Mouse (Mus musculus): ENCODE data around the gene Asb8. TPM values are rescaled to one million over a fixed set of nuclear protein-coding genes. Genes with fewer than 3 reads are reported as not detected.
A peak's percentile ranks its signal among the peaks of the same experiment; 100 is the strongest.

Gene Asb8
- polyA plus RNA-seq, 1 experiment, result 4.3 TPM

DNA sequence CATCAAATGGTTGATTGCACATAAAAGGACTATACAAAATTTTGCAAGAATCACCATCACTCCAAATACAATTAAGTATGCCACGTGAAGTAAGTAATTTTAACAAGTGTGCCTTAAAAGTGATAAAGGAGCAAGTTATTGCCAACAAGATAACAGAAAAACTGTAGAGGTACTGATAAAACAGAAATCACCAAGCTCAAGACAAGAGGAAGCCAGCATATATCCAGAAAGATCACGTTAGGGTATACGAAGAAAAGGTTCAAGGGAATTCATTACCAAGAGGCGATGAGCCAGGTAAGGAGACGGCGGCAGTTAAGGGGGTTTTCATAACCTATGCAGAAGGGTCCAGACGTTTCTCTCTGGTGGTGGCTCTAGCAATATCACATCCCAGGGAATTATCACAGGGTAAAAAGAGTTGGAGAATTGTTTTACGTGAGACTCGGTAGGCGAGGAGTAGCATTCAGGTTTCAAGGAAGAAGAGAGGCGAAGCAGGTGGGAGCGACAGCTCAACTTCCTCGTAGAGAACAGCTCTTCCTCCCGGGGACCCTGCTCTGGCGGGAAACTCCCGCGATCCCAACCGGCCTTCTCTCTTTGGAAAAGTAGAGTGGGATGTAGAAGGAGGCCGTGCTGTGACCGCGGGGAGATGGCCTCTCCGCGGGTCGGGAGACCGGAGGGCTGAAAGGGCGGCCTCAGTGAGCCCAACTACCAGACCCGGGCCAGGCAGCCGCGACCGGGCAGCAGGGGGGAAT, 72.9 kb downstream of the Asb8 start, which contains the start of gene Pfkm:
Gene Pfkm, plus strand, starts transcription at position 218 of the 749 bp plus-strand sequence.
- Histone ChIP-seq H3K4me1 (peaks cover 32% of the 10 kb centered on the region), H3K9me3 (no peaks in the 10 kb centered on the region), H3K4me3 (replicated peaks) (peak within 1 kb of the TSS; percentile 98), H3K36me3 (replicated peaks; ENCODE audit: low read length) (peaks cover 17% of the 10 kb centered on the region), H3K27me3 (replicated peaks) (no peaks in the 10 kb centered on the region)
- no peak for TF ChIP-seq GATA1 (IDR thresholded peaks at IDR 0.05; ENCODE audit: borderline replicate concordance, low read length)
- no peak for TF ChIP-seq FLI1 (IDR thresholded peaks at IDR 0.05; ENCODE audit: low read length)

DNA sequence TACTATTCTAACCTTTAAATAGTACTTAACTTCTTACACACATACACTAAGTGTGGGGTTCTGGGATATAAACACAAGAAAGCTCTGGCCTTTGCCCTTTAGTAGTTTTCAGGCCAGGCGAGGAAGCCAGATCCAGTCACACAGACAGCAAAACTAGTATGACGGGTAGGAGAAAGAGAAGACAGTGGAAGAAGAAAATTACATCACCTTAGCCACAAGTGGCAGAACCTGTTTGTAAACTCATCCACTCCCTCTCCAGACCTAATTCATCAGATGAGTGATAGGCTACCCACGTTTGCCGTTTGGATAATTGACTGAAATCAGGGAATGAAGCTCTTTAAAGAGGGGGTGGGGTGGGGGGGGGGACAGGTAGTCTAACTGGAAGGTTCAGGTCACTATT, 73.6 kb downstream of the Asb8 start:
- Histone ChIP-seq H3K4me3 (replicated peaks) (peak overlapping the region; percentile 98), H3K4me1 (peaks cover 31% of the 10 kb centered on the region), H3K36me3 (replicated peaks; ENCODE audit: low read length) (peaks cover 22% of the 10 kb centered on the region), H3K9me3 (no peaks in the 10 kb centered on the region), H3K27me3 (replicated peaks) (no peaks in the 10 kb centered on the region)
- no peak for TF ChIP-seq GATA1 (IDR thresholded peaks at IDR 0.05; ENCODE audit: borderline replicate concordance, low read length)
- no peak for TF ChIP-seq FLI1 (IDR thresholded peaks at IDR 0.05; ENCODE audit: low read length)

DNA sequence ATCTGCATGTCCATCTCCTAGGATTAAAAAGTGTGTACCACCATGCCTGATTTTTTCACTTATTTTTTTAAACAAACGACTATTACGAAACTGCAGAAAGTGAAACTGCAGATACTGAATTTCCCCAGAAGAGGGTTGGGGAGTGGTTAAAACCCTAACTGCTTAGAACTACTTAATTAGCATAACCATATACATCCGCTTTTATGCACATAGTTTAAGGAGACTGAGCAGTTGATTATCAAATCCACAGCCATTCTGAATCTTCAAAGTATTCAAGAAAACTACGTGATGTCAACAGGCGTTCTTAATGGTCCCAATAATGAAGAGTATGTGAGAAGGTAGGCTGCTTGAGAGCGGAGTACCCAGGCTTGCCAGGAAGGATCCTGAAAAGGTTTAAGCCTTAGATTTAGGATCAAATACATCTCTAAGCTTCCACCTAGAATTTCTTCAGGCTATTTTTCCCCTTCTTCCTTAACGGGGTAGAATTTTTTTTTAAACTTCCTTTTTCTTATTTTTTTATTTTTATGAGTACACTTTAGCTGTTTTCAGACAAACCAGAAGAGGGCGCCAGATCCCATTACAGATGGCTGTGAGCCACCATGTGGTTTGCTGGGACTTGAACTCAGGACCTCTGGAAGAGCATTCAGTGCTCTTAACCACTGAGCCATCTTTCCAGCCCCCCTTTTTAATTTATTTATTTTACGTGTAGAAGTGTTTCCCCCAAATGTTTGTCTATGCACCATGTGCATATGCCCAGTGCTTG, 75.8 kb downstream of the Asb8 start:
- no peaks in the 10 kb centered on the region for H3K27me3 ChIP-seq (replicated peaks)
- TF ChIP-seq FLI1 (IDR thresholded peaks at IDR 0.05; ENCODE audit: low read length) (no peak), GATA1 (IDR thresholded peaks at IDR 0.05; ENCODE audit: borderline replicate concordance, low read length) (no peak)
- peaks cover 31% of the 10 kb centered on the region for H3K4me1 ChIP-seq
- H3K4me3 ChIP-seq (replicated peaks), result peak overlapping the region; percentile 80
- H3K36me3 ChIP-seq (replicated peaks; ENCODE audit: low read length), result peaks cover 41% of the 10 kb centered on the region
- H3K9me3 ChIP-seq, result no peaks in the 10 kb centered on the region

DNA sequence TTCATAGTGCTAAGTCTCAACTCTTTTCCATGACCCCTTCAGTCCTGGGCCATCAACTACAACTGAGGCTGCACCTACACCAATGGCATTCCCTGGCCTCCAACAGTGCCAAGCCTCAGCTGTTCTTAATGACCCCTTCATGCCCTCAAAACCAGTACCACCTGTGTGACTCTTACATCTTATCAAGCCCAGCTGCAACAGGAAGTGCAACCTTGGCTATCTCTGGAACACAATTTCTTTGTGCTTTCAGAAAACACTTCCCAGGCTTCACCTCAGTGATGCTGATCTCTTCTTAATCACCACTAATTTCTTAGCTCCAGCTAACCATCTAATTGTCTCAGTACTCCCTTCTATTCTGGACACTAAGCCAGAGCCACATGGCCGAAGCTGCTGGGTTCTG, 76.5 kb downstream of the Asb8 start:
- no peaks in the 10 kb centered on the region for H3K9me3 ChIP-seq
- peaks cover 48% of the 10 kb centered on the region for H3K36me3 ChIP-seq (replicated peaks; ENCODE audit: low read length)
- no peak for TF ChIP-seq FLI1 (IDR thresholded peaks at IDR 0.05; ENCODE audit: low read length)
- no peak for TF ChIP-seq GATA1 (IDR thresholded peaks at IDR 0.05; ENCODE audit: borderline replicate concordance, low read length)
- peaks cover 31% of the 10 kb centered on the region for H3K4me1 ChIP-seq
- H3K4me3 ChIP-seq (replicated peaks), result peak overlapping the region; percentile 80
- H3K27me3 ChIP-seq (replicated peaks), result no peaks in the 10 kb centered on the region

Other genes starting within 250 kb of the Asb8 start
- gene Tmem106c, start 201.4 kb downstream of the Asb8 start, polyA plus RNA-seq (2012; ENCODE audit: insufficient read depth, low replicate concordance), result 6.8 and 24.2 TPM in 2 replicates
- gene Col2a1, start 160.9 kb downstream of the Asb8 start, polyA plus RNA-seq (2012; ENCODE audit: insufficient read depth, low replicate concordance), result 0.27 TPM in 1 of 2 replicates, not detected in the other
- gene Pfkm, start 73.0 kb downstream of the Asb8 start, polyA plus RNA-seq (2012; ENCODE audit: insufficient read depth, low replicate concordance), result 2.6 and 10.2 TPM in 2 replicates
- 5.1 and 9.2 TPM in 2 replicates for gene Senp1, start 71.9 kb downstream of the Asb8 start, polyA plus RNA-seq (2012; ENCODE audit: insufficient read depth, low replicate concordance)
- 1.3 TPM in 1 of 2 replicates, not detected in the other for gene Ccdc184, start 1.5 kb upstream of the Asb8 start, polyA plus RNA-seq (2012; ENCODE audit: insufficient read depth, low replicate concordance)
- not detected in 2 replicates for gene Olfr288, start 29.9 kb upstream of the Asb8 start, polyA plus RNA-seq (2012; ENCODE audit: insufficient read depth, low replicate concordance)
- gene Gm44579, start 55.4 kb upstream of the Asb8 start, polyA plus RNA-seq (2012; ENCODE audit: insufficient read depth, low replicate concordance), result not detected in 2 replicates
- gene Olfr287, start 55.4 kb upstream of the Asb8 start, polyA plus RNA-seq (2012; ENCODE audit: insufficient read depth, low replicate concordance), result not detected in 2 replicates
- gene Olfr286, start 68.8 kb upstream of the Asb8 start, polyA plus RNA-seq (2012; ENCODE audit: insufficient read depth, low replicate concordance), result not detected in 2 replicates
- gene H1fnt, start 91.7 kb upstream of the Asb8 start, polyA plus RNA-seq (2012; ENCODE audit: insufficient read depth, low replicate concordance), result not detected in 2 replicates
- not detected in 2 replicates for gene Zfp641, start 130.5 kb upstream of the Asb8 start, polyA plus RNA-seq (2012; ENCODE audit: insufficient read depth, low replicate concordance)
- gene Olfr285, start 151.7 kb upstream of the Asb8 start, polyA plus RNA-seq (2012; ENCODE audit: insufficient read depth, low replicate concordance), result not detected in 2 replicates
- not detected in 2 replicates for gene Olfr284, start 175.4 kb upstream of the Asb8 start, polyA plus RNA-seq (2012; ENCODE audit: insufficient read depth, low replicate concordance)
- not detected in 2 replicates for gene Olfr283, start 215.3 kb upstream of the Asb8 start, polyA plus RNA-seq (2012; ENCODE audit: insufficient read depth, low replicate concordance)

All from megakaryocyte, embryonic 14.5 days (primary cell).